Mouse (Mus musculus): ENCODE data around the gene Akr1b10. TPM values are rescaled to one million over a fixed set of nuclear protein-coding genes. Genes with fewer than 3 reads are reported as not detected.
"Not testable (repeated sequence)": the region's sequence is repeated elsewhere in the genome, so short reads cannot be mapped to it uniquely, and the experiment has no call there.

Akr1b10 gene
- polyA plus RNA-seq, 1 experiment from 2014 or later = 15.5 TPM

GRCm38 (mm10) chr6:34344135-34344850 lies 39.7 kb upstream of the Akr1b10 start:
- no peak for TF ChIP-seq CTCF (IDR thresholded peaks at IDR 0.05)
- no peak for TF ChIP-seq EP300 (IDR thresholded peaks at IDR 0.05)

GRCm38 (mm10) chr6:34344935-34345334 lies 39.1 kb upstream of the Akr1b10 start:
- DNase-seq (ENCODE audit: low spot score) = peak; percentile 36
- no peak overlapping the region for H3K9ac ChIP-seq (replicated peaks; ENCODE audit: low read depth)
- no peaks in the 10 kb centered on the region for H3K4me1 ChIP-seq (ENCODE audit: insufficient read depth, low read depth, low read length)
- H3K27ac ChIP-seq (ENCODE audit: low read length) = no peak overlapping the region
- H3K9me3 ChIP-seq (ENCODE audit: low read length) = no peaks in the 10 kb centered on the region
- WGBS = 17% methylated on average over 9 of the region's 9 CpGs
- H3K27me3 ChIP-seq (replicated peaks; ENCODE audit: insufficient read depth, low read length) = no peaks in the 10 kb centered on the region
- no peak for TF ChIP-seq EP300 (IDR thresholded peaks at IDR 0.05)
- TF ChIP-seq CTCF (IDR thresholded peaks at IDR 0.05) = no peak
- H3K4me2 ChIP-seq (replicated peaks; ENCODE audit: low read depth, low read length) = no peak overlapping the region
- peak; percentile 21; the same call in 1 of the 2 replicates for ATAC-seq
- no peaks in the 10 kb centered on the region for H3K36me3 ChIP-seq (ENCODE audit: insufficient read depth, low read length)
- no peak overlapping the region for H3K4me3 ChIP-seq (ENCODE audit: low read depth, low read length)

More at GRCm38 (mm10) chr6:34344135-34344850, 39.7 kb upstream of the Akr1b10 start:
- DNase-seq (ENCODE audit: low spot score) = no peak
- H3K36me3 ChIP-seq (ENCODE audit: insufficient read depth, low read length) = no peaks in the 10 kb centered on the region
- H3K4me3 ChIP-seq (ENCODE audit: low read depth, low read length) = no peak overlapping the region
- H3K4me2 ChIP-seq (replicated peaks; ENCODE audit: low read depth, low read length) = no peak overlapping the region
- H3K4me1 ChIP-seq (ENCODE audit: insufficient read depth, low read depth, low read length) = no peaks in the 10 kb centered on the region
- no peak for ATAC-seq
- no peak overlapping the region for H3K9ac ChIP-seq (replicated peaks; ENCODE audit: low read depth)
- no peak overlapping the region for H3K27ac ChIP-seq (ENCODE audit: low read length)
- H3K9me3 ChIP-seq (ENCODE audit: low read length) = no peaks in the 10 kb centered on the region
- 60% methylated on average over 10 of the region's 10 CpGs for WGBS
- H3K27me3 ChIP-seq (replicated peaks; ENCODE audit: insufficient read depth, low read length) = no peaks in the 10 kb centered on the region

GRCm38 (mm10) chr6:34346096-34346898 lies 37.7 kb upstream of the Akr1b10 start:
- no peak for TF ChIP-seq EP300 (IDR thresholded peaks at IDR 0.05)
- TF ChIP-seq CTCF (IDR thresholded peaks at IDR 0.05) = peak; percentile 95
- Histone ChIP-seq H3K36me3 (ENCODE audit: insufficient read depth, low read length) (no peaks in the 10 kb centered on the region), H3K9ac (replicated peaks; ENCODE audit: low read depth) (no peak overlapping the region), H3K4me1 (ENCODE audit: insufficient read depth, low read depth, low read length) (no peaks in the 10 kb centered on the region), H3K4me3 (ENCODE audit: low read depth, low read length) (no peak overlapping the region), H3K27ac (ENCODE audit: low read length) (no peak overlapping the region), H3K9me3 (ENCODE audit: low read length) (no peaks in the 10 kb centered on the region), H3K4me2 (replicated peaks; ENCODE audit: low read depth, low read length) (no peak overlapping the region), H3K27me3 (replicated peaks; ENCODE audit: insufficient read depth, low read length) (no peaks in the 10 kb centered on the region)
- WGBS = 43% methylated on average over 14 of the region's 14 CpGs
- peak; percentile 63 for ATAC-seq
- peak; percentile 86 for DNase-seq (ENCODE audit: low spot score)

GRCm38 (mm10) chr6:34350037-34350699 lies 33.9 kb upstream of the Akr1b10 start:
- WGBS = 66% methylated on average over 12 of the region's 12 CpGs
- DNase-seq (ENCODE audit: low spot score) = peak; percentile 60

GRCm38 (mm10) chr6:34351481-34351880 lies 32.5 kb upstream of the Akr1b10 start:
- H3K36me3 ChIP-seq (ENCODE audit: insufficient read depth, low read length); H3K27me3 ChIP-seq (replicated peaks; ENCODE audit: insufficient read depth, low read length); DNase-seq (ENCODE audit: low spot score); H3K4me2 ChIP-seq (replicated peaks; ENCODE audit: low read depth, low read length); H3K4me1 ChIP-seq (ENCODE audit: insufficient read depth, low read depth, low read length); H3K4me3 ChIP-seq (ENCODE audit: low read depth, low read length); H3K27ac ChIP-seq (ENCODE audit: low read length); H3K9me3 ChIP-seq (ENCODE audit: low read length); H3K9ac ChIP-seq (replicated peaks; ENCODE audit: low read depth); ATAC-seq: not testable (repeated sequence)
- WGBS = 49% methylated on average over 10 of the region's 10 CpGs

More at GRCm38 (mm10) chr6:34350037-34350699, 33.9 kb upstream of the Akr1b10 start:
- no peak overlapping the region for H3K9ac ChIP-seq (replicated peaks; ENCODE audit: low read depth)
- H3K4me2 ChIP-seq (replicated peaks; ENCODE audit: low read depth, low read length) = no peak overlapping the region
- no peaks in the 10 kb centered on the region for H3K9me3 ChIP-seq (ENCODE audit: low read length)
- no peak overlapping the region for H3K27ac ChIP-seq (ENCODE audit: low read length)
- ATAC-seq = peak; percentile 27
- TF ChIP-seq EP300 (IDR thresholded peaks at IDR 0.05) (peak; percentile 56), CTCF (IDR thresholded peaks at IDR 0.05) (no peak)
- no peaks in the 10 kb centered on the region for H3K4me1 ChIP-seq (ENCODE audit: insufficient read depth, low read depth, low read length)
- no peak overlapping the region for H3K4me3 ChIP-seq (ENCODE audit: low read depth, low read length)
- no peaks in the 10 kb centered on the region for H3K36me3 ChIP-seq (ENCODE audit: insufficient read depth, low read length)
- H3K27me3 ChIP-seq (replicated peaks; ENCODE audit: insufficient read depth, low read length) = no peaks in the 10 kb centered on the region

GRCm38 (mm10) chr6:34352401-34352800 lies 31.6 kb upstream of the Akr1b10 start:
- no peak for TF ChIP-seq CTCF (IDR thresholded peaks at IDR 0.05)
- TF ChIP-seq EP300 (IDR thresholded peaks at IDR 0.05) = no peak
- Histone ChIP-seq H3K27me3 (replicated peaks; ENCODE audit: insufficient read depth, low read length) (no peaks in the 10 kb centered on the region), H3K4me3 (ENCODE audit: low read depth, low read length) (no peak overlapping the region), H3K4me1 (ENCODE audit: insufficient read depth, low read depth, low read length) (no peaks in the 10 kb centered on the region), H3K36me3 (ENCODE audit: insufficient read depth, low read length) (no peaks in the 10 kb centered on the region), H3K27ac (ENCODE audit: low read length) (no peak overlapping the region), H3K9ac (replicated peaks; ENCODE audit: low read depth) (no peak overlapping the region), H3K4me2 (replicated peaks; ENCODE audit: low read depth, low read length) (no peak overlapping the region), H3K9me3 (ENCODE audit: low read length) (no peaks in the 10 kb centered on the region)
- DNase-seq (ENCODE audit: low spot score) (no peak), ATAC-seq (no peak)
- WGBS = 90% methylated on average over 3 of the region's 3 CpGs
